Mouse (Mus musculus) adrenal gland, adult 2 months (tissue): ENCODE data around the gene Psmb7. TPM values are rescaled to one million over a fixed set of nuclear protein-coding genes. Genes with fewer than 3 reads are reported as not detected.

Experiments
- DNase-seq: peaks from one replicate; pipeline ENCODE4 v3.0.0; 2021
- long read RNA-seq: library from polyadenylated mRNA; stranded (forward); transcript quantifications from one replicate; pipeline ENCODE4 v2.0.0, GENCODE M21; 2021
- polyA plus RNA-seq: library from polyadenylated mRNA; depleted of rRNA; stranded (reverse); fragments of >200 nt; gene quantifications from 2 replicates; pipeline ENCODE4 v1.2.3, GENCODE M21; 2012; rRNA removed
- total RNA-seq, 2 experiments: library from RNA; stranded (reverse); gene quantifications; 2 replicates each; pipeline ENCODE4 v1.2.3; 2021

Psmb7 gene
- total RNA-seq (100 to 1,000 TPM; 278 to 283 TPM), polyA plus RNA-seq (25.0 and 29.1 TPM in 2 replicates)
- long read RNA-seq, transcript Psmb7-201 (8 exons, 1,160 nt) = major isoform, 67 of 70 reads
- long read RNA-seq, partial matches to known transcripts = 2 of 70 reads
- long read RNA-seq, other reads (novel, unspliced or antisense) = 1 of 70 reads

GRCm38 (mm10) chr2:38643625-38644427 lies at the start of gene Psmb7:
TSS of gene Psmb7 (minus strand) at chr2:38644087.
- DNase-seq = peak; percentile 90

- DNase-seq = peak; percentile 72
These were observed 47.7 kb upstream of the Psmb7 start for GRCm38 (mm10) chr2:38691542-38691941.

- peak; percentile 83 for DNase-seq
These were observed 46.0 kb upstream of the Psmb7 start for GRCm38 (mm10) chr2:38689881-38690280.

- peak; percentile 62 for DNase-seq
These were observed 45.1 kb upstream of the Psmb7 start for GRCm38 (mm10) chr2:38688791-38689520.

- peak; percentile 72 for DNase-seq
These were observed 41.9 kb upstream of the Psmb7 start for GRCm38 (mm10) chr2:38685746-38686145.

- DNase-seq = no peak
These were observed 39.2 kb upstream of the Psmb7 start for GRCm38 (mm10) chr2:38683083-38683482.

GRCm38 (mm10) chr2:38682209-38682608 lies 38.3 kb upstream of the Psmb7 start:
- DNase-seq = no peak

- DNase-seq = no peak
These were observed 35.1 kb upstream of the Psmb7 start for GRCm38 (mm10) chr2:38678947-38679346.

GRCm38 (mm10) chr2:38675366-38675969 lies 31.6 kb upstream of the Psmb7 start:
- DNase-seq = no peak

- no peak for DNase-seq
These were observed 28.6 kb upstream of the Psmb7 start for GRCm38 (mm10) chr2:38672496-38672895.

GRCm38 (mm10) chr2:38668802-38669580 lies 25.1 kb upstream of the Psmb7 start:
- peak; percentile 68 for DNase-seq

GRCm38 (mm10) chr2:38661398-38661797 lies 17.5 kb upstream of the Psmb7 start:
- DNase-seq = no peak

GRCm38 (mm10) chr2:38658338-38658836 lies 14.5 kb upstream of the Psmb7 start:
- DNase-seq = peak; percentile 90

GRCm38 (mm10) chr2:38653694-38654093 lies 9.8 kb upstream of the Psmb7 start:
- peak; percentile 71 for DNase-seq

- DNase-seq = peak; percentile 76
These were observed 9.4 kb upstream of the Psmb7 start for GRCm38 (mm10) chr2:38653293-38653619.

- peak; percentile 73 for DNase-seq
These were observed 8.8 kb upstream of the Psmb7 start for GRCm38 (mm10) chr2:38652565-38653292.

- no peak for DNase-seq
These were observed 8.2 kb upstream of the Psmb7 start for GRCm38 (mm10) chr2:38652098-38652497.

- DNase-seq = no peak
These were observed 6.5 kb upstream of the Psmb7 start for GRCm38 (mm10) chr2:38650340-38650739.

GRCm38 (mm10) chr2:38647661-38648060 lies 3.8 kb upstream of the Psmb7 start:
- DNase-seq = no peak

- DNase-seq = no peak
These were observed 3.3 kb upstream of the Psmb7 start for GRCm38 (mm10) chr2:38647201-38647606.

GRCm38 (mm10) chr2:38645936-38646335 lies 2.0 kb upstream of the Psmb7 start:
- peak; percentile 89 for DNase-seq
